Mouse (Mus musculus) thymus, postnatal 25 days (tissue): Measurements from ENCODE around the gene Kdm4c.
"Not testable (repeated sequence)": the region's sequence is repeated elsewhere in the genome, so short reads cannot be mapped to it uniquely, and the experiment has no call there.

Experiments used
- DNase-seq: peaks from one replicate; pipeline ENCODE4 v3.0.0; 2022

The Kdm4c gene

DNA sequence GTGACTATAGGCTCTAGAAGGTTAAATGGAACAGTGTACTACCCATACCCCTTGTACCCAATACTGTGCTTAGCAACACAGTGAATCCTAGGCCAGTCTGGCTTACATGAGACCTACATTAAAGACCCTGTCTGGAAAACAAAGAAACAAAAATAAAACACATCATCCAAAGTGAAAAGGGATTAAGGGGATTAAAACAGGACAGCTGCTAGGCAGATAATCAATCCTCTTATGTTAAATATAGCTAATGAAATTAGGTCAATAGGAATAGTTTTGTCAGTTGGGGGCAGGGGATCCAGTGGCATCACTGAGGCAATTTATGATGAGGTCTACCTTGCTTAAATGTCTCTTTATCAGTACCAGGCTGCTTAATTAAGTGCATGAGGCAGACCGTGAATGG lies at the start of gene Kdm4c:
Gene Kdm4c (plus strand): TSS at position 322 of the 400 bp plus-strand sequence.
- no peak for DNase-seq

DNA sequence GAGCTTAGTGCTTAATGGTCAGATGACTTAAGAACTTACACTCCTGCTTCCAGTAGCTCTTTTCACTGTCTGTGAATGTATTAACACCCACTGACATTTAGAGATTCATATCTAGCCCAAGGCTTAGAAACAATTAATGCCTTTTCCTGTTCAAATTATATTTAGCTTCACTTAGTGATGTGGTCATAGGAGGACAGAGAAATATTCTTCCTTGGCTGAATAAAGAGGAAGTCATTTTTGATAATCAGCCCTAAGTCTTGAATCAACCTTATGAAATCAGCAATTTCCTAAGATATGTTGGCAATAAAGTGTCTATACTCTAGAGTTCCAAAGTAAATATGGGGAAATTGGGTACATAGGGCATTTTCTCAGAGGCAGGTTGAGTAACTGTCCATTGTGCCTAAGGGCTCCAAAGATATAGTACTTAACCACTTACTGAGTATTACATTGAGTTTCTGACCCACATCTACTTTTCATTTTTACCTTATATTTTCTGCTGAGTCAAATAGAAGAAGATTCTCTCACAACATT lies 41.0 kb upstream of the Kdm4c start:
- no peak for DNase-seq

DNA sequence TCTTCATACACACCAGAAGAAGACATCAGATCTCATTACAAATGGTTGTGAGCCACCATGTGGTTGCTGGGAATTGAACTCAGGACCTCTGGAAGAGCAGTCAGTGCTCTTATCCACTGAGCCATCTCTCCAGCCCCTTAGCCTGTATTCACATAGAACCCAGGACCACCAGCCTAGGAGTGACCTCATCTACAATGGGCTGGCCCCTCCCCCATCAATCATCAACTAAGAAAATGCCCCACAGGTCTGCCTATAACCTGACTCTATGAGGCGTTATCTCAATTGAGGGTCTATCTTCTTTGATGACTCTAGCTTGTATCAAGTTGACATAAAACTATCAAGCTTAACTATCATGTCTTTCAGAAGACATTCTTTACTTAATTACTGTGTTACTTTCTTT lies 20.5 kb upstream of the Kdm4c start:
- DNase-seq = not testable (repeated sequence)

DNA sequence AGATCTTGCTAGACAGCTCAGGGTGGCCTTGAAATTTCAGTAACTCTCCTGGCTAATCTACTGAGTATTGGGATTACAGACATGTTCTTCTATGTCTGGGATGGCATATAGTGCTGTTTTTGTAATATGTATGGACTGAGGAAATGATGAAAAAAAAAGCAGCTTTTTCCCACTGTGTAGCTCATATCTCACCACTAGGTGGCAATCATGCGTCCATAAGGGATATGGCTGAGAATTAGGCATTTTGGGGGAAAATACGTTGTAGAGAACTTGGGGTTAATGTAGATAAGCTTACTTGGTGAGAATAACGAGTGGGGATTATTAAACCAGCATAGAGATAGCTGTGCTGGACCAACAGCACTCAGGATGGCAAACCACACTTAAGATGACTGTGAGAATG lies 19.9 kb upstream of the Kdm4c start:
- peak; percentile 4 for DNase-seq

DNA sequence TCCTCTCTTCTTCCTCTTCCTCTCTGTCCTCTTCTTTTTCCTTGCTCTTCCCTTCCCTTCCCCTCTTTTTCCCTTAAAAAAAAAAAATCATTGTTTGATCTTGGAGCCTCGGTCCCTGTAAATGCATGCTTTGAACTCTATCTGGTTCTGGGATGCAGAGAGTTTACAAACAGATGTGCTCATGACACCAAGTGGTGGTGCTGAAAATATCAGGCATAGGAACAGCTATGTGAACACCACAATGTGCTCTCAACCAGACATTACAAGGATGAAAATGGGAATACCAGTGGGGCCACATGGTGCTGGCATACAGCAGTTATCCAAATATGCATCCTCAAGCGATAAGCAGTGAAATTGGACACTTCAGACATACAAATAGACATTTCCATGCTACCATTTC lies 18.1 kb upstream of the Kdm4c start:
- no peak for DNase-seq

DNA sequence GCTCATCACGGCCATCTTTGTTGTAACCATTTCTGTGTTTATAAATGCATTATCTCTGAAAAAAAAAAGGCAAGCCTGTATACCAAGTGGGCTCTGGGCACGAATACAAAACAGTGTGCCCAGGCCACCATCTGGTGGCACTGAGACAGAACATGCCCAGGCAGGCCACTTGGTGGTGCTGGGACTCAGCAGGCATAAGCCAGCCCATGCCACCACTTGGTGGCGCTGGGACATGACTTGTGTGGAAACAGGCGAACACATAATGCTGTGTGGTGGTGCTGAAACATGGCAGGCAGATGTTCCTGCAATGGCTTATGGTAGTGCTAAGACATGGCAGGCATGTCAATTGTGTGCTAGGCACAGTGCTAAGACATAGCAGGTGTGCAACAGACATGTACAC lies 11.3 kb upstream of the Kdm4c start:
- DNase-seq = peak; percentile 22

DNA sequence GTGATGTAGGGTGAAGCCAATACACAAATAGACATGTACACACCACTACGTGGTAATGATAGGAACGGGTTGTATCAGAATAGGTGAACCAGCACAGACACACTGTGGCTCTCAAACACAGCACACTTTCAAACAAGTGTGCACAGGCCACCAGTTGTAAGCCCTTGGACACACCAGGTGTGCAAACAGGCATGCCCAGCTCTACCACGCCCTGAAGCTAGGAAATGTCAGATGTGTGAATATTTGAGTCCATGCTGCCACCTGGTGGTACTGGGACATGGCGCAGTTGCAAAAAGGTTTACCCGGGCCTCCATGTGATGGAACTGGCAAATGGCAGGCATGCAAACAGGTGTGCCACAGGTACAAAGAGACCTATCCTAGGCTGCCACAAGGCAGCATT lies 10.9 kb upstream of the Kdm4c start:
- peak; percentile 60 for DNase-seq

DNA sequence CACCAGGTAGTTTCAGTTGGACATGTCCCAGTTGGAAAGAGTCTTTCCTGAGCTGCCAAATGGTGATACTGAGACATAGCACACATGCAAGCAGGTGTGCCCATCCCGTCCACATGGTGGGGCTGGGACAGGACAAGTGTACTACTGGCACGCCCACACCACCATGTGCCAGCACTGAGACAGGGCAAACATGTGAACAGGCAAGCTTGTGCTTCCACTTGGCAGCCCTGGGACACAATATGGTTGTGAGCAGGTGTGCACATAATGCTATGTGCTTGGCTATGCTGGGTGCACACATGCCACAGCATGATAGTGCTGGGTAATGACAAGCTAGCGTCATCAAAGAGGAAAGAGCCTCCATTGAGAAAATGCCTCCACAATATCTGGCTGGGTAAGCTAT lies 8.8 kb upstream of the Kdm4c start:
- DNase-seq = no peak

DNA sequence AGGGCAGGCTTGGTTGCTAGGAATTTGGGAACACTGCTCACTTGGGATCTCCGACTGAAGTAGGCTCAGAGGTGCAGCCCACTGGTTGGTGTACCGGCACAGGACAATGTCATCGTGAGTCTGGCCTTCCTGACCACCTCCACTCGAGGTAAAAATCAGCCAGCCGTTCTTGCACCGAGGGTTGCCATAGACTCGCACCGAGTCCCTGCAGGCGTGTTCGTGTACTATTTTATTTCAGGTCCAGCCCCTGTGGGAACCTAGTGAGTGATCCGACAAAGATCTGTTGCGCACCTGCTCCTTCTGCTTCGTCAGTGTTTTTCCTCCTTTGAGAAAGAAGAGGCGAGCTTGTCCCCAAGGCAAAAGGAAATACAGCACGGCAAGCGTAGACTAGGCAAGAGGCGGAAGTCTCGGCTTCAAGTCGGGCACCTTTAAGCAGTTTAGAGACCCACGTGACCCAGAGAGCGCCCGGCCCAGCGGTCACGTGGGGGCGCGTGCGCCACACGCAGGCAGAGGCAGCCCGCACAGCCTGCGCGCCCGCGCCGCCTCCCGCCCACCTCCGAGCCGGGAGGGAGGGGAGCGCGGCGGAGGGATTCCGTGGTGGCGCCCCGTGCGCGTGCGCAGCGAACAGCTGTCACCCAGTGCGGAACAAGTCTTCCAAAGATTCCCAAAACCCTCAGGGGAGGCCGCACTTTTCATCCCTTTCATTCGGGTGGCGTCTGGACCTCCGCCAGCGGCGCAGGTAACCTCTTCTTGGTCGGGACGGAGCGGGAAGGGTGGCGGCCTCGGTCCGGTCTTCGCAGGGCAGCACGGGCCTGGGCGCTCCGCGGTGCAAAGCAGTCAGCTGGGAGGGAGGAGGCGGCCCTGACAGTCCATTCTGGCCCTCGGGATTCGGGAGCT lies 9.3 kb downstream of the Kdm4c start:
- peak; percentile 96 for DNase-seq

DNA sequence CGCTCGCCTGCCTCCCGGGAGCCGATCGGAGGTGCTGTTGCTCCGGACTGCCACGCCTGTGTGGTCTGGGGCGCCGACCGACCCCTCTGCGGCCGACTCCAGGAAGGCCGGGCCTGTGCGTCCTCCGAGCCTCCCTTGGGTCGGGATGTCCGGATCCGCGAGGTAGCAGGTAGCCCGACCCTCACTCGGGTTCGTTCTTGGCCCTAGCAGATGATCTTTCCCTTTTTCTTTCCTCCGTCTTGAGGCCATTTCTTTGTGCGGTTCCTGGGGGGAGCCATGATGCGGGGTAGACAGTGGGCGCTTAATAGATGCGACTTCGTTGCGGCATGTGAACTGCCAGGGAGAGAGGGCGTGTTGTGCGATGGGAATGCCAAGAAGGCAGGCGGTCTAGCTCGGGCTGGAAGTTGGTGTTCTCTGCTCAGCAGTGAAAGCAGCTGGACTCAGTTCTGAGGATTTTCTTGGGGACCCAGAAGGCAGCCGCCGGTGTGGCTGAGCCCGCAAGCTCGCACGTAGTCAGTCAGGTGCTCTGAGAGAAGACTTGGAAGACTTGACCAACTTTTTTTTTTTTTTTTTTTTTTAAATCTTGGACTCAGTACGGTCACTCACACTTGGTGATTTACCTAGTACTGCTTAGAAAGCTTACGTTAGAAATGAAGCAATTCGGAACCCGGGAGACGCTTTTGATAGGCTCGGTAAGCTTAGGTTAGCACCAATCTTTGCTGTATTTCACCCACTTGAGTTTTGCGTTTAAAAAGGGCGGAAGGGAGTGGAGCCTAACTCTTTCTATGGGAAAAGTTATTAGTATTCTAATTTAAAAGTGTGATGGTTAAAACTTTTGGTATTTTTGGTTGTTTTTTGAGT lies 10.2 kb downstream of the Kdm4c start:
- no peak for DNase-seq

DNA sequence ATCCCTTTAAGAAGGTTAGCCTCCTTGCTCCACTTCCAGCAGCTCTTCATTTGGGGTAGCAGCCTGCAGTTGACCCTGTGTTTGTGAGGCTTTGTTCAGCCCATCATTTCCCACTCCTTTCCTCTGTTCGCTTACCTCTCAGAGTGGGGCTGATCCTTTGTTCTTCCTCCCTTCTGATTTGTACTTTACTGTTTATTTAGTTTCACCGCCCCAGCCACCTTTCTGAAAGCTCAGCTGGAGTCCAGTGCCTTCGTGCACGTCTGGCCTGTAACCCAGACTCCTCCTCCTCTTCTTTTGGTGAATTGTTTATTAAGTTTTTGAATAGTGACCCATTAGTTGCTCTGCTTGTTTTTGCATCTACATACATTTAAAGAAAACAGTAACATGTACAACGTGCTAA lies 15.6 kb downstream of the Kdm4c start:
- no peak for DNase-seq

DNA sequence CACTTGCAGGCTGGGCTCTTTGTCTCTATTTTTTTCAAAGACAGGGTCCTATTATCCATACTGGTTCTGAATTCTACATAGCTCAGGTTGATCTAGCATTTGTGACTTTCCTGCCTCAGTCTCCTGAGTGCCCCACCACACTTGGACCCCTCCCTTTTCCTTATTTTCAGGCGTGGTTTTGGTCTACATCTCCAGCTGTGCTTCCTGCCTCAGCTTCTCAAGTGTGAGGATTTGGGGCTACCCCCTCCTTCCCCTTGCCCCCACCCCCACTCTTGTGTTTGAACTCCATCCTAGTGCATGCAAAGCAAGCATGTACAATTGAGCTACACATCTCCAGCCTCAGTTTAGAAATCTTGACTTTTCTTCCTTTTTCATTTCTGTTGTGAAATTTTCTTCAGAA lies 16.2 kb downstream of the Kdm4c start:
- no peak for DNase-seq

DNA sequence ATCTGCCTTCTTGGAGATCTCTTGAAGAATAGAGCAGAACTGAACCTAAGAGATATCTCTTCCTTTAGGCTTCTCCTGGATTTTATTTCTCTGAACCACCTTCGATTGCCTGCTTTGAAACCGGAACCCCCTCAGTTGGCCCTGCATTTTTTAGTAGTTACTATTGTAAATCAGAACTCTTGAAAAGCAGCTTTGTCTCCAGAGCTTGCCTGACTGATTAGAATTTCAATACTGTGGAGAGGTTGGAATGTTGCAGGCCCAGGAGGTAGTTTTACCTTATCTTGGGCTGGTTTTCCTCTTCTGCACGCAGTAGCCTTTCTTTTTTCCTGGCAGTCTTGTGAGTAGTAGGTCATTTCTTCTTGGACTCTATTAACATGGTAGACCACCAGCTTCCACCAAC lies 17.0 kb downstream of the Kdm4c start:
- no peak for DNase-seq

DNA sequence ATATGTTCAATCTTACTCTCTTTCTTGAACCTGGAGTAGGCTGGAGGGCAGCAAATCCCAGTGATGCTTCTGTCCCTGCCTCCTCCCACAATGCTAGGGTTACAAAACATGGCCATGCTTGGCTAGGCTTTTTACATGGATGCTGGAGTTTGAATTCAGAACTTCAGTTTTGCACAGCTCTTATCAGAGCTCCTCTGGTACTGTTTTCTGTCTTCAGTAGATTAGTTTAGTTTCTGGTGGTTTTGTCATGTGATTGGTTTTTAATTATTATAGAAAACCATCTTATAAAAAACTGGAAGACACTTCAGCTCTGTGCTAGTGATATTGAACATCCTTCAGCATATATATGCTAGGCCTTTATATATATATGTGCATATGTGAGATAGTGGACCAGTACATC lies 19.6 kb downstream of the Kdm4c start:
- no peak for DNase-seq

DNA sequence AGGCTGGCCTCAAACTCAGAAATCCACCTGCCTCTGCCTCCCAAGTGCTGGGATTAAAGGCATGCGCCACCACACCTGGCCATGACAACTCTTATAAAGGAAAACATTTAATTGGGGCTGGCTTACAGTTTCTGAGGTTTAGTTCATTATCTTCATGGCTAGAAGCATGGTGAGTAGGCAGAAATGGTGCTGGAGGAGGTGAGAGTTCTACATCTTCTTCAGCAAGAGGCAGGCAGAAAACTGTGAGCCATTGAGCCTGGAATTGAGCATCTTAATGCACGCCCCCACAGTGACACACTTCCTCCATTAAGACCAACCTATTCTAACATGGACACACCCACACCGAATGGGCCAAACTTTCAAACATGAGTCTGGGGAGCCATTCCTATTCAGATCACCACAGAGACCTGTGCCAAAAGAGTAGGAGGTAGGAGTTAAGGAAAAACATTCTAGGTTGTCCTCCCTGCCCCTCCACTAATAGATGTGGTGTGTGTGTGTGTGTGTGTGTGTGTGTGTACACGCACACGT lies 22.2 kb downstream of the Kdm4c start:
- no peak for DNase-seq

DNA sequence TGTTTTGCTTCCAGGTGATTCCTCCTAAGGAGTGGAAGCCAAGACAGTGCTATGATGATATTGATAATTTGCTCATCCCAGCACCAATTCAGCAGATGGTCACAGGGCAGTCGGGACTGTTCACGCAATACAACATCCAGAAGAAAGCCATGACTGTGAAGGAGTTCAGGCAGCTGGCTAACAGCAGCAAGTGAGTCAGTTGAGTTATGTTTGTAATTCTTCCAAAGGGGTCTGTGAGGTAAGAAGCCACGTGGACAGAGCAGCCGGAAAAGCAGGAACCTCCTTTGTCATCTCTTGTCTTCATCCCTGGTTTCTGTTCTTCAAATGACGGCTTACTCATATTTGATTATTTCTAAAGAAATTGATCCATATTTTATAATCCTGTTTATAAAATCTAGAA lies 28.9 kb downstream of the Kdm4c start:
- no peak for DNase-seq

DNA sequence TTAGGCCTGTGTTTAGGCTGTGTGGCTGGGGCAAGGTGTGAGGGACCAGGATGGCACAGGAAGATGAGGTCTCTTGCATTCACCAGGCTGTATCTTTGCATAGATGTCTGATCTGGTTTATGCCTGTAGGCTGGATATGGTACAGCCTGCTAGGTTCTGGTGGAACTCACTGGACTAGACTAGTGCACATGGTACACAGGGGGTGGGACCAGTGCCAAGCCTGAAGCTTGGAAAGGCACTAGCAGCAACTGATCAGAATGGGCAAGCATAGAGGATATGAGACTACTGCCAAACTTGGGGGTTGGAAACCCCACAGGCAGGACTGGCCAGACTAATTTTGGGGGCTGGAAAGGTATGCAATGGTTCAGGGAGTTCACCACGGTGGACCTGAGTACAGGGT lies 35.2 kb downstream of the Kdm4c start:
- DNase-seq = no peak

DNA sequence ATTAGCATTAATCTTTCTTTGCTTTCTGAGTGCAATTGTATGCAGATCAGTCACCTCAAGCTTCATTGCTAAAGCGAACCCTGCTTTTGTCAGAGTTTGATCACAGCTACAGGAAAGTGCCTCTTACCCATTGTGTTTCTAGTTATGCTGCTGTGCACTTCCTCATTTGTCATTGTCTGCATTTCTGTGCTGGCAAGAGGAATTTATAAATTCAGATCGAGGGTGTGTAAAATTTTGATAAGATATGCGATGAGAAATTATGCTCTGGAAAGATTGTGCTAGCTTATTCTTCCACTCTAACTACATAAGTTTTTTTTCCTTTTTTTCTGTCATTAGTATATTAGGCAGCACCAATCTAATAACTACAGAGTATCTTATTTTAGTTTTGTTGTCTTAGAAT lies 37.9 kb downstream of the Kdm4c start:
- DNase-seq = no peak

DNA sequence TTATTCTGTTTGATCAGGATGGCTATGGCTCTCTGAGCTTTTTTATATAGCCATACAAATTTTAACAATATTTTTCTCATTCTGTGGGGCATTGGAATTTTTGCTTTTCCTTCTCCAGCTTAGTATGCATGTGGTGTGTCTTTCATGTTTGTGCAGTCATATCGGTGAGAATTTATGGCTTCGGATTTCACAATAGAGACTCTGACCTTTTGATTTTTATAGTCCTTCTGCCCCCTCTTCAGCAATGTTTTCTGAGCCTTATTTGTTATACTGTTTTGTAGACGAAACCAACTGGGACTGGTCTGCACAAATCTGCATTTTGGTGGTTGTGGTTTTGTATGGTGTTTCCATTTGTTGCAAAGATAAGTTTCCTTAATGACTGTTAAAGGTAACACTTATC lies 45.6 kb downstream of the Kdm4c start:
- DNase-seq = no peak

DNA sequence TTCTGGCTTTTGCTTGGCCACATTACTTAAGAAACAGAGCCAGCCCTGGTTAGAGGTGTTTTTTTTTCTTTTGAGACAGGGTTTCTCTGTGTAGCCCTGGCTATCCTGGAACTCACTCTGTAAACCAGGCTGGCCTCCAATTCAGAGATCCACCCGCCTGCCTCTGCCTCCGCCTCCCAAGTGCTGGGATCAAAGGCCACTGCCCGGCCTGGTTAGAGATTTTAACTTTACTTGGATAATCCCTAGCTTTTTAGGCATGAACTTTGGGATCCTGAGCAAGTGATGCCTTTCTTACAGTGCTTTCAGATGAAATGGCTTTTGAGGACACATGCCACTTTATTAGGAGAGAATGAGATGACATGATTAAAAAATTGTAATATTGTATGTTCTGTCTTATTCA lies 52.4 kb downstream of the Kdm4c start:
- DNase-seq = no peak

DNA sequence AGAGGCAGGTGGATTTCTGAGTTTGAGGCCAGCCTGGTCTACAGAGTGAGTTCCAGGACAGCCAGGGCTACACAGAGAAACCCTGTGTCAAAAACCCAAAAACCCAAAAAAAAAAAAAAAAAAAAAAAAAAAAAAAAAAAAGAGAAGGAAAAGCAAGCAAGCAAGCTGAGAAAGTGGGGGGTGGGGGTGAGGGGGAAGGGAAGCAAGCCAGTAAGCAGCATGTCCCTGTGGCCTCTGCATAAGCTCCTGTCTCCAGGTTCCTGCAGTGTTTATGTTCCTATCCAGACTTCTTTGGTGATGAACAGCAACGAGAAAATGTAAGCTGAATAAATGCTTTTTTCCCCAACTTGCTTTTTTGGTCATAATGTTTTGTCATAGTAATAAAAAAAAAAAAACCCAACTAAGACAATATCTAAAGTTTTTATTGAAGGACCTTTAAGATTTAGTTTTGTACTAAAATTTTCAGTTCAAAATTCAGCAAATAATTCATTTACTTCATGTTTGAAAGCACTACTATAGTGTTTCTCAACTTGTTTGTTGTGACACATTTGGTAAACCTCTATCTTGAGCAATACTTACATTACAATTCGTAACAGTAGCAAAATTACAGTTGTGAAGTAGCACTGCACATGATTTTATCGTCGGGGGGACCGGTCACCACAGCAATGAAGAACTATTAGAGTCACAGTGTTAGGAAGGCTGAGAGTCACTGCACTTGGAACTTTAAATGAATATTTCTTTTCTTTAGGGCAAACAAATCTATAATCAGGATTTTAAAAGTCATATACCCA lies 63.2 kb downstream of the Kdm4c start:
- DNase-seq = no peak

DNA sequence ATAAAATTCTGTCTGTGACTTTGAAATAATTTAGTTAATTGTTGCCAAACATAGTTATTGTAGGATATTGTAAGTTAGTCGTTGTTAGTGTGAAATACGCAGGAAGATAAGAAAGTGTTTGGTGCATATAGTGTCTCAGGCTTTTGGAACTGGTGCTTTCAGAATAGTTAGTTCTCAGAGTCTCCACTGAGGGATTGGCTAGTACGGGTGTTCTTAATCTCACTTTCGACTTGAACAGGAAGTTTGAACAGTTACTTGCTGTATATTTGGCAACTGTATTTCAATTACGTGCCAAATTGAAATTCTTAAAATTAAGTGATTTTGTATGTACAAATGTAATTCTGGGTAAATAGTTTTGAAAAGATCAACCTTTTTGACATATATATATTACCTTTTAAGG lies 68.8 kb downstream of the Kdm4c start:
- no peak for DNase-seq

DNA sequence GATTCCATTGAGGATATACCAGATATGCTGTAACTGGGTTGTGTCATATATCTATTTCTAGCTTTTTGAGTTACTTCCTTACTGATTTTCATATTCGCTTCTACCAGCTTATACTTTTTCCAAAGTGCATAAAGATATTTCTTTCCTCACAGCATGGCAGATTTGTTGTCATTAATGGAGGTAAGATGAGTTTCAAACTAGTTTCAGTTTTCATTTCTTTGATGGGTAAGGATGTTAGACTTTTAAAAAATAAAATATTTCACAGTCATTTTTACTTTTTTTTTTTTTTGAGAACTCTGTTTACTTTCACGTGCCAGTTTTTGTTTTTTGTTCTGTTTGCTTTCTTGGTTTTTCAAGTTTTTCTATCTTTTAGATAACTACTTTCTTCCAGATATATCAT lies 70.6 kb downstream of the Kdm4c start:
- no peak for DNase-seq
